Mouse (Mus musculus): ENCODE measurements around the gene Immp1l.

The Immp1l gene

GRCm38 (mm10) chr2:105903896-105904756 lies at the start of gene Immp1l, which contains the start of gene Elp4:
Immp1l (plus strand) TSS chr2:105904638.
Elp4 (minus strand) TSS chr2:105904564.
- DNase-seq (ENCODE audit: extremely low spot score, low read depth, low spot score), result peak; percentile 91

- DNase-seq (ENCODE audit: extremely low spot score, low read depth, low spot score), result no peak
Measured at GRCm38 (mm10) chr2:105854740-105855139, 49.7 kb upstream of the Immp1l start.

GRCm38 (mm10) chr2:105873403-105873802 lies 31.0 kb upstream of the Immp1l start:
- no peak for DNase-seq (ENCODE audit: extremely low spot score, low read depth, low spot score)

DNA sequence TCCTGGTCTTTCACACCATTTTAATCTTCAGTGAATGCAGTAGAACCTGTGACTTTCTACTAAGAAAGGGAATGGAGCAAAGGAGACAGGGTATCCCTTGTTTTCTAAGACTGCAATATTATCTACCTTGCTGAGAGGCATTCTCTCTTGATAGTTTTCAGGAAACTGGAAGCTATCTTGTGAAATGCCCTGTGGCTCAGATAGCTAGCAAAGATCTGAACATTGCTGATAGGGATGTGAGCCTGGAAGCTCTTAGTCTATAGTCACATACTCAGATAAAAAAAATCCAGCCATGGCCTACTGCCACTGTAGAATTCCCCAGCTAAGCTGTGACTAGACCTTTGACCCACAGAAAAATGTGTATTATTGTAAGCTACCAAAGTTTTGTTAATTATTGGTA lies 13.6 kb upstream of the Immp1l start:
- DNase-seq (ENCODE audit: extremely low spot score, low read depth, low spot score), result no peak

GRCm38 (mm10) chr2:105904757-105905146 lies 314 bp downstream of the Immp1l start:
- DNase-seq (ENCODE audit: extremely low spot score, low read depth, low spot score), result no peak

GRCm38 (mm10) chr2:105908351-105908750 lies 3.9 kb downstream of the Immp1l start:
- no peak for DNase-seq (ENCODE audit: extremely low spot score, low read depth, low spot score)

- no peak for DNase-seq (ENCODE audit: extremely low spot score, low read depth, low spot score)
Measured at GRCm38 (mm10) chr2:105910611-105911010, 6.2 kb downstream of the Immp1l start.

- no peak for DNase-seq (ENCODE audit: extremely low spot score, low read depth, low spot score)
Measured at GRCm38 (mm10) chr2:105913655-105914366, 9.4 kb downstream of the Immp1l start.

DNA sequence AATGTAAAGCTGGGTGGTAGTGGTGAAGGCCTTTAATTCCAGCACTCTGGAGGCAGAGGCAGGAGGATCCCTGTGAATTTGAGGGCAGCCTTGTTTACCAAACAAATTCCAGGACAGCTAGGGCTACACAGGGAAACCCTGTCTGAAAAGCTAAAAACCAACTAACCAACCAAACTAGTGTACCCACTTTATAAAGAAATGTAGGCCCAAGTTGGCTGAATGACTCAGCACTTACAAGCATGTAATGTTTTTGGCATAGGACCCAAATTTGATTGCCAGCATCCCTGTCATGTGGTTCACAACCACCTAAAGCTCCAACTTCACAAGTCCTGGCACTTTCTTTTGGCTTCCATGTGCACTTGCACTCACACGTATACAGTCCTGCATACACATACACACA lies 12.2 kb downstream of the Immp1l start:
- no peak for DNase-seq (ENCODE audit: extremely low spot score, low read depth, low spot score)

DNA sequence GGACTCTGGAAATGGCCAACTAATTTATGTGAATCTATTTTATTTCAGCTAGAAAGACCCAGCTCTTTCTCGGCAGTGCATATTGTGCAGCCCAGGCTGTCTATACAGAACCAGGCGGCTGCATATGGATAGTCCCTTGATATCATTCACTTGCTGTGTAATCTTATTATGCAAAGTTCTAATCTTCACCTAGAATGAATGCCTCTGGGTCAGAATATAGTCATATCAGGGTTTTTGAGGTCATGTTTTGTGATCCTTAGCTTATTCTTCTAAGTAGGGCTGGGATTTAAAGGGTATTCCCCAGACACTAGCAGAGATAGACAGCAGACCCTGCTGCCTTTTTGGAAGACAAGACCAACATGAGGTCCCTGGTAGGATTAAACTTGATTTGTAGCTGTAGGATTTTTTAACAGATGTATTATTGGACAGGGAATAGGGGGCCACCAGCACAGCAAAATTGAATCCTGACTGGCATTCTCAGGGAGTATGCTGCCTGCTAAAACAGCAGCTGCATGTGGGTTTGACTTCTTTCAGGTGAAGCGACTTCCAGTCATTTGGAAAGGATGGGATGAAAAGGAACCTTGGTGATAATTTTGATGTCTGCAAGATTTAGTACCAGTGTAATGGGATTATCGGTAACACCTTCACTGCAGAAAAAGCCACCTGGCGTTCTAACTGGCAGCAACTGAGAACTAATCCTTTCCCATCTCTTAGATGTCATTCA lies 13.3 kb downstream of the Immp1l start:
- DNase-seq (ENCODE audit: extremely low spot score, low read depth, low spot score), result no peak

GRCm38 (mm10) chr2:105950131-105950530 lies 45.7 kb downstream of the Immp1l start:
- no peak for DNase-seq (ENCODE audit: extremely low spot score, low read depth, low spot score)

- DNase-seq (ENCODE audit: extremely low spot score, low read depth, low spot score), result no peak
Measured at GRCm38 (mm10) chr2:105951350-105951940, 47.0 kb downstream of the Immp1l start.

- no peak for DNase-seq (ENCODE audit: extremely low spot score, low read depth, low spot score)
Measured at GRCm38 (mm10) chr2:105953862-105954261, 49.4 kb downstream of the Immp1l start.

- no peak for DNase-seq (ENCODE audit: extremely low spot score, low read depth, low spot score)
Measured at GRCm38 (mm10) chr2:105963447-105963846, 59.0 kb downstream of the Immp1l start.

DNA sequence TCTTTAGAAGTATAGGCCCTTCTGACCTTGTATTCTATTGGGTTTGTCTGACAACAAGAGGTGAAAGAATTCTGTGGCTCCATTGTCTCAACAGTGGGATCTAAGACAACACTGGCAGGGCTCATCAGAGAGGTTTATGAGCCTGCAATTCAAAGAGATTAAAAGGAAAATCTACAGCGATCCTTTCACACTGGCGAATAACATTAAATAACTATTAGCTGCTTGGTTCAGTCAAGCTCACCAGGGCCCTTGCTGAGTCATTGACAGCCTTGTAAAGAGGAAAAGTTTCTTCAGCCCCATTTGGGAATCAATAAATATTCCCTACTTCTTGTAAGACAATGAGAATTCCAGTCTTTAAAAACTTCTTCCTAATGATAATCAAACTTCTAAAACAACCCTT lies 69.5 kb downstream of the Immp1l start:
- no peak for DNase-seq (ENCODE audit: extremely low spot score, low read depth, low spot score)

DNA sequence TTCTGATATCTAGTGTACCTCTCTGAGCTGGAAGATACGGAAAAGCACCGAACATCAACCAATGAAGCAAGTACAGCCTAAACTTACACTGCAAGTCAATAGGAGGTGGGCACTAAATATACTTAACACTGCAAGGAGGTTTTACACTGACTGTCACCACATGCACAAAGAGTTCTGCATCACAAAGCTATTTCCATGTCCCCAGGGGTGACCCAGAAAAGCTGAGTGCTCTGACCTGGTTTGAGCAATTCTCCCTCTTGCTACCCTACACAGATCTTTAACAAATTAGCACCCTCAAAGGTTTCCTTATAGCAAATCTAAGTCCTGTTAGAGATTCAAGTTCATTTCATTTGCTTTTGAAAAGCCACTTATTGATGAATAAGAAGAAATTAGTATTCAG lies 73.6 kb downstream of the Immp1l start:
- DNase-seq (ENCODE audit: extremely low spot score, low read depth, low spot score), result no peak

GRCm38 (mm10) chr2:105985206-105985605 lies 80.8 kb downstream of the Immp1l start:
- no peak for DNase-seq (ENCODE audit: extremely low spot score, low read depth, low spot score)

DNA sequence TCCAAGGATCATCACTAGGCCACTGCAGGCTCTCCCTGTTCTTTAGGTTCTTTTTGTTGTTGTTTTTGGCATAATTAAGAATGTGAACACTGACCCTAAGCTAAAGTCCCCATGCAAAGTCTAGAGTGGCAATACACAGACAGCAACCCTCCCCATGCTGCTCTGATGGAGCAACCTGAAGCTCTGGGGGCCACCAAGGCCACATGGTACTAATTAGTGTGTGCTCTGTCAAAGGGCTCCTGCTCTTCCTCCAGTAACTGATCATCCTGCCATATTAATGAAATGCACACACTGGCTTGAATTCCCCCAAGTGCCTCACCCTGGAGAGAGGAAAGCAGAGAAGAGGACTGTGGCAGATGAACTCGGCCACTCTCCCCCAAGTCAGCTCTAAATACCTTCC lies 82.7 kb downstream of the Immp1l start:
- DNase-seq (ENCODE audit: extremely low spot score, low read depth, low spot score), result no peak

- DNase-seq (ENCODE audit: extremely low spot score, low read depth, low spot score), result no peak
Measured at GRCm38 (mm10) chr2:105987999-105988398, 83.6 kb downstream of the Immp1l start.

DNA sequence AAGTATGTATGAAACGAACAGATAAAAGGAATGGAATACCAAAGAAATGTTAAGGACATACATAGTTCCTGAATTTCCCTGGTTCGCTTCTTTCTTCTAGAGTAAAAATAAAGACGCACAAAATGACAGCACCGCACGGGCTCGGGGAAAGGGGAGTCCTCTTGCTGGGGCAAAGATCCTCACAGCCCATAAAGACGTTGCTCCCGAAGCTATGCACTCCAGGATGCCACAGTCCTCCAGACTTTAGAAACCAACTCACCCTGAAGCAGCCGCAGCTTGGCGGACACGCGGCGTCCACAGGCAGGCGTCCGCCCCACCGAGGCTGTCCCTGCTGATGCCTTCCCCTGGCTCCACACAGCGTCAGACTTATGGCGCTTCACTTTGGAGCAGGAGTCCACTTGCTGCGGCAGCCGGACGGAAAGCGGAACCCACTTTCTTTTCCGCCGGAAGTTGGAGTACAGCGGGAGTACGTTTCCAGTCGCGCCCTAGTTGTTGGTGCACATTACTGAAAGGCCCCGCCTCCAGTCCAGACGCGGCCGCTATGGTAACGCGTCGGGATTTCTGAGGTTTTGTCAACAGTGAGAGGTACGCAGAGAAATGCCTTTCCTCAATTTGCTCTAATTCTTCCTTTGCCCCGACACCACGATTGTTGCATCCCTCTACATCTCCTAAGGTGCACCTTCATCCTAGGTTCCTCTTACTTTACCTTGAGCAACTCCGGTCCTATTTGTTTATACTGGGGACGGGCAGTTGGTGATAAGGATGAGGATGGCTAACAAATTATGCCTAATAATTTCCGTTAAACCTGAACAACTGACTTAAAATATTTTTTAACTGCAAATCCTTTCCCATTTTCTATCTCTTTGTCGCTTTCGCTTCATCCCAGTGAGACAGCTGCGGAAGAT lies 98.6 kb downstream of the Immp1l start, which contains the start of gene Dnajc24:
Dnajc24 (minus strand) TSS at position 715 of the 905 bp plus-strand sequence.
- peak; percentile 86 for DNase-seq (ENCODE audit: extremely low spot score, low read depth, low spot score)
